Comparison of ENCODE assay signal across 8 mouse cellular contexts in the genomic region with DNA sequence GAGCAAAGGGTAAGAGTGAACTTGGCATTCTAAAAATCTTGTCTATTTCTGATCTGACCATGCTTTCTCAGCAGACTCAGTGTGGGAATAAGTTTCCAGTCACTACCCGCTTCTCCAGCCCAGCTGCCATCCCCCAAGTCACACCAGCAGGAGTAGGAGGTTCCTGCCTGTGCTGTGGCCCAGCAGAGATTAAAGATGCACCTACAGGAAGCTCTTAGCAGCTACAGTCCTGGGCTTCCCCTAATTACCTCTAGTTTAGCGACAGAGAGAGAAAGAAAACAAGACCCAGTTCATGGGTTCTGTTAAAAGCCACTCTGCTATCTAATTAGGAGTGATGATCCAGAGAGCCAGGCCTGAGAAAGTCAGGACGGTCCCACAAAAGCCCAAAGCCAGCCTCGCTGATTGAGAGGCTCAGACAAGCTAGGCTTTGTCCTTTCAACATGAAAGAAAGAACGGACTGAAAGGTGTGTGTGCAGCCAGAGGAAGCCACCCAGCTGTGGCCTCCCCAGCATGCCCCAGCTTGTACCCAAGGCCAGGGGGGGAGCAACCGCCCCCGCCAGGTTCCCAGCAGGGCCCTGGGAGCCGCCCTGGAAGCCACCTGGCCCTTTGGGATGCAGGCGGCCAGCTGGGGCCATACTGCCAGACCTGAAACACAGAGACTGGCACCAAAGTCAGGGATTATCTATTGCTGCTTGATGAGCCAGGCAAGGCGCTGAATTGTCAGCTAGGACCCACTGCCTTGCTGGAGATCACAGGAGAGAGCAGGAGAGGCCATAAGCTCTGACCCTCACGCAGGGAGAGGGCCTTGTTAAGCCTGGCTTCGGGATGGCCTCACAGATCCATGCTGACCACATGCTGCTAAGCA. TPM values are rescaled to one million over a fixed set of nuclear protein-coding genes. Genes with fewer than 3 reads are reported as not detected.
DNase-seq lines count a peak whose midpoint lies in the region; ATAC-seq and TF ChIP-seq lines count a peak whose summit lies in the region.
"Had no signal": no experiment of that assay in that cellular context is flagged by ENCODE, and none has a peak within 500 bp of the region (broad histone marks: within the 10 kb centered on the region; RNA-seq: fewer than 3 reads in every experiment).

No protein-coding gene starts in this region.

- peak overlapping the region; percentile 95 for H3K4me2 ChIP-seq in forebrain, embryonic 11.5 days (ENCODE audit: low read depth, low read length, severe bottlenecking)
- H3K4me2 ChIP-seq in intestine, postnatal 0 days (replicated peaks; ENCODE audit: low read depth) = peak overlapping the region; percentile 94
- peak overlapping the region; percentile 99 for H3K4me2 ChIP-seq in stomach, embryonic 15.5 days

- peaks cover 67% of the 10 kb centered on the region for H3K27me3 ChIP-seq in forebrain, embryonic 11.5 days (ENCODE audit: control insufficient read depth, insufficient read depth, low read length)
- no peaks in the 10 kb centered on the region for H3K27me3 ChIP-seq in intestine, postnatal 0 days (replicated peaks; ENCODE audit: control insufficient read depth, insufficient read depth, low read length)
- no peaks in the 10 kb centered on the region; the same call in 1 of the 2 replicates for H3K27me3 ChIP-seq in stomach, embryonic 15.5 days (replicated peaks)

- 0 out of 2 replicates have a peak overlapping the region, but pooled peaks have one; percentile 3 for H3K9ac ChIP-seq in forebrain, embryonic 11.5 days (ENCODE audit: low read length)
- H3K9ac ChIP-seq in intestine, postnatal 0 days (ENCODE audit: low read depth, low read length) = no peak overlapping the region
- H3K9ac ChIP-seq in stomach, embryonic 15.5 days = no peak overlapping the region
- H3K9ac ChIP-seq: liver, embryonic 12.5 days had no signal

- H3K4me1 ChIP-seq in forebrain, embryonic 11.5 days (replicated peaks; ENCODE audit: control insufficient read depth, insufficient read depth, low read length) = peaks cover 36% of the 10 kb centered on the region
- peaks cover 6% of the 10 kb centered on the region; the same call in 1 of the 2 replicates for H3K4me1 ChIP-seq in intestine, postnatal 0 days (replicated peaks; ENCODE audit: control insufficient read depth, insufficient read depth, low read length)
- H3K4me1 ChIP-seq in stomach, embryonic 15.5 days = peaks cover 53% of the 10 kb centered on the region

- 6% methylated on average over 12 of the region's 12 CpGs for WGBS in forebrain, embryonic 11.5 days
- WGBS in intestine, postnatal 0 days = 66% methylated on average over 12 of the region's 12 CpGs
- WGBS in stomach, embryonic 15.5 days = 48% methylated on average over 12 of the region's 12 CpGs

- peak overlapping the region; percentile 47; the same call in 1 of the 2 replicates for H3K27ac ChIP-seq in forebrain, embryonic 11.5 days (ENCODE audit: low read depth, low read length)
- peak overlapping the region; percentile 62 for H3K27ac ChIP-seq in intestine, postnatal 0 days (ENCODE audit: low read depth, low read length)
- H3K27ac ChIP-seq in stomach, embryonic 15.5 days = peak overlapping the region; percentile 78
- H3K27ac ChIP-seq: liver, embryonic 12.5 days had no signal

- peak; percentile 20 to 42 for DNase-seq in thymus, postnatal 36 days
- DNase-seq in thymus, postnatal 14 days = no peak
- DNase-seq in forebrain, embryonic 11.5 days (ENCODE audit: low spot score) = no peak
- no peak for DNase-seq in cerebellum, postnatal 25 days
- no peak for DNase-seq in gastrocnemius, postnatal 25 days

- H3K9me3 ChIP-seq in forebrain, embryonic 11.5 days (ENCODE audit: control insufficient read depth, low read length) = no peaks in the 10 kb centered on the region
- H3K9me3 ChIP-seq in intestine, postnatal 0 days (ENCODE audit: control insufficient read depth) = no peaks in the 10 kb centered on the region
- no peaks in the 10 kb centered on the region for H3K9me3 ChIP-seq in stomach, embryonic 15.5 days
- H3K9me3 ChIP-seq: liver, embryonic 12.5 days had no signal

- no peak for ATAC-seq in forebrain, embryonic 11.5 days (replicated peaks; ENCODE audit: low FRiP score)
- no peak for ATAC-seq in intestine, postnatal 0 days
- no peak for ATAC-seq in stomach, embryonic 15.5 days (ENCODE audit: insufficient read depth, low FRiP score, low read depth)
- ATAC-seq: liver, embryonic 12.5 days had no signal

- no peak for TF ChIP-seq CTCF in intestine, postnatal 0 days (IDR thresholded peaks at IDR 0.05; ENCODE audit: low read depth)

- peak overlapping the region; percentile 48 for H3K4me3 ChIP-seq in forebrain, embryonic 11.5 days (ENCODE audit: low read depth, low read length)
- peak overlapping the region; percentile 60; the same call in 1 of the 2 replicates for H3K4me3 ChIP-seq in intestine, postnatal 0 days (ENCODE audit: low read depth, low read length)
- peak overlapping the region; percentile 65 for H3K4me3 ChIP-seq in stomach, embryonic 15.5 days (replicated peaks)

- no peaks in the 10 kb centered on the region for H3K36me3 ChIP-seq in forebrain, embryonic 11.5 days (ENCODE audit: control insufficient read depth, insufficient read depth, low read length)
- 0 out of 2 replicates have a peak, but pooled peaks cover 2% of the 10 kb centered on the region for H3K36me3 ChIP-seq in intestine, postnatal 0 days (ENCODE audit: control insufficient read depth, insufficient read depth)
- no peaks in the 10 kb centered on the region for H3K36me3 ChIP-seq in stomach, embryonic 15.5 days
- H3K36me3 ChIP-seq: liver, embryonic 12.5 days had no signal

RNA-seq across cellular contexts. Expression of gene Bmp7, which starts 2.6 kb away (rescaled TPM):
- polyA plus RNA-seq in forebrain, embryonic 11.5 days (2014; fragmentation: Nextera tagmentation; extraction: Ambion mirVana) = 18.8 and 20.7 TPM in 2 replicates
- 37.6 and 41.1 TPM in 2 replicates for polyA plus RNA-seq in intestine, postnatal 0 days (2015; fragmentation: Nextera tagmentation; extraction: Ambion mirVana)
- 22.9 and 27.1 TPM in 2 replicates for polyA plus RNA-seq in stomach, embryonic 15.5 days (2015; fragmentation: Nextera tagmentation; extraction: Ambion mirVana)
- total RNA-seq in gastrocnemius, postnatal 25 days (2021) = 1 to 10 TPM in 1 of 2 experiments, under 1 TPM in 1; 0.87 to 1.8 TPM

RNA-seq across cellular contexts. Expression of gene Spo11, which starts 39.9 kb away (rescaled TPM):
- polyA plus RNA-seq in forebrain, embryonic 11.5 days (2014; fragmentation: Nextera tagmentation; extraction: Ambion mirVana) = 0.47 and 0.71 TPM in 2 replicates
- 0.04 TPM in 1 of 2 replicates, not detected in the other for polyA plus RNA-seq in intestine, postnatal 0 days (2015; fragmentation: Nextera tagmentation; extraction: Ambion mirVana)
- 0.06 and 0.31 TPM in 2 replicates for polyA plus RNA-seq in stomach, embryonic 15.5 days (2015; fragmentation: Nextera tagmentation; extraction: Ambion mirVana)
- total RNA-seq in gastrocnemius, postnatal 25 days (2021) = not detected

Comparison
In these comparisons a context has a peak if more than half of its experiments do, and no peak if none do; other contexts are left out.
1. DNase-seq: peak in thymus, postnatal 36 days (2 of 2); none in thymus, postnatal 14 days (single experiment), forebrain, embryonic 11.5 days (single experiment), cerebellum, postnatal 25 days (0 of 2) and gastrocnemius, postnatal 25 days (single experiment).
2. Peak in every context shown above with its lines, with median percentiles within 50 percentile points of each other: H3K27ac ChIP-seq, H3K4me2 ChIP-seq and H3K4me3 ChIP-seq.